Mouse (Mus musculus) forebrain, embryonic 11.5 days (tissue): Measurements from ENCODE around the gene Dock4. TPM values are rescaled to one million over a fixed set of nuclear protein-coding genes. Genes with fewer than 3 reads are reported as not detected.
A peak's percentile ranks its signal among the peaks of the same experiment; 100 is the strongest.

Experiments
- ATAC-seq: fragments of 200-750 bp; cut with Nextera tagmentation; replicated peaks from 2 replicates; pipeline ENCODE4 v1.8.0; 2017; ENCODE audit warnings: moderate TSS enrichment; ENCODE audit not compliant: low FRiP score
- DNase-seq: peaks from one replicate; pipeline ENCODE4 v3.0.0-alpha.2; 2017; ENCODE audit warnings: low spot score
- H3K27ac ChIP-seq: fragments of 300-500 bp; sonication (generic); 2 replicates; pipeline ENCODE4 v1.5.1; 2014; ENCODE audit warnings: low read depth, low read length
- H3K27me3 ChIP-seq: fragments of 300-500 bp; sonication (generic); 2 replicates; pipeline ENCODE4 v1.6.1; 2014; ENCODE audit warnings: mild to moderate bottlenecking, low read length, mixed read lengths; ENCODE audit not compliant: control insufficient read depth, insufficient read depth
- H3K36me3 ChIP-seq: fragments of 300-500 bp; sonication (generic); 2 replicates; pipeline ENCODE4 v1.6.1; 2014; ENCODE audit warnings: mild to moderate bottlenecking, low read length, moderate library complexity, mixed read lengths; ENCODE audit not compliant: control insufficient read depth, insufficient read depth
- H3K4me1 ChIP-seq: fragments of 300-500 bp; sonication (generic); replicated peaks from 2 replicates; pipeline ENCODE4 v1.6.1; 2014; ENCODE audit warnings: low read length, mixed read lengths; ENCODE audit not compliant: control insufficient read depth, insufficient read depth
- H3K4me2 ChIP-seq: fragments of 300-500 bp; sonication (generic); 2 replicates; pipeline ENCODE4 v1.6.1; 2014; ENCODE audit warnings: low read depth, mild to moderate bottlenecking, low read length, moderate library complexity, mixed read lengths; ENCODE audit not compliant: severe bottlenecking
- H3K4me3 ChIP-seq: fragments of 300-500 bp; sonication (generic); 2 replicates; pipeline ENCODE4 v1.5.1; 2014; ENCODE audit warnings: low read depth, low read length
- H3K9ac ChIP-seq: fragments of 300-500 bp; sonication (generic); 2 replicates; pipeline ENCODE4 v1.6.1; 2014; ENCODE audit warnings: low read length
- H3K9me3 ChIP-seq: fragments of 300-500 bp; sonication (generic); 2 replicates; pipeline ENCODE4 v1.6.1; 2016; ENCODE audit warnings: low read length, mixed read lengths; ENCODE audit not compliant: control insufficient read depth
- WGBS: fragments of 180-500 bp; shearing (Covaris S2); extraction: QIAGEN DNeasy Blood & Tissue Kit; methylation state at CpG from one replicate; pipeline ENCODE4 v1.1.7; 2014; 5-methylcytosine and 5-hydroxymethylcytosine counted together
- polyA plus RNA-seq: library from polyadenylated mRNA; unstranded; fragments of >200 nt; fragmentation: Nextera tagmentation; extraction: Ambion mirVana; gene quantifications from 2 replicates; pipeline ENCODE4 v1.2.1, GENCODE M21; 2014

Gene Dock4
- polyA plus RNA-seq, 1 experiment from 2014 or later, result 18.7 TPM

GRCm38 (mm10) chr12:40767258-40767816, 321.6 kb downstream of the Dock4 start:
- Histone ChIP-seq H3K9me3 (no peaks in the 10 kb centered on the region), H3K27me3 (no peaks in the 10 kb centered on the region), H3K4me2 (no peak overlapping the region), H3K36me3 (no peaks in the 10 kb centered on the region), H3K27ac (no peak overlapping the region), H3K4me1 (no peaks in the 10 kb centered on the region; the same call in 1 of the 2 replicates), H3K9ac (no peak overlapping the region), H3K4me3 (no peak overlapping the region)
- DNase-seq, result no peak
- ATAC-seq, result peak; percentile 63; the same call in 1 of the 2 replicates
- WGBS, result 65% methylated on average over 8 of the region's 8 CpGs

DNA sequence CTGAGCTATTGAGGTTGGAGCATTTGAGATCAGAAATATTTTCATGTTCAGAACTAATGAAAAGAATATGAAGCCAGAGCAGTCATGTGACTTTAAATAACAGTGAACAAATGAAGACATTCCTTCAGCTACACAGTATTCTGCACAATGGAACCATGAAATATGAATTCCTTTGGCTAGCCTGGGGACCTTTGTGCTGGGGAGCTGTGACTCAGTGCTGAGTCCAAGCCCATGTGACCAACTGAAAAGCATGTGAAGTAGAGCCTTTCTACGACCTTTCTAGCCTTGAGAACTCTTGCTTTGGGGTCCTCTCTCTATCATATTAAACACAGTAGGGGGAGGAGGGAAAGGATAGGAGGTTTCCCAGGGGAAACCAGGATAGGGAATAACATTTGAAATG, 327.3 kb downstream of the Dock4 start:
- no peak overlapping the region for H3K4me2 ChIP-seq
- H3K9ac ChIP-seq, result no peak overlapping the region
- WGBS, result 86% methylated on average over 1 of the region's 1 CpGs
- ATAC-seq, result no peak
- H3K27me3 ChIP-seq, result no peaks in the 10 kb centered on the region
- no peaks in the 10 kb centered on the region for H3K36me3 ChIP-seq
- H3K4me1 ChIP-seq, result no peaks in the 10 kb centered on the region
- H3K9me3 ChIP-seq, result no peaks in the 10 kb centered on the region
- no peak overlapping the region for H3K27ac ChIP-seq
- no peak for DNase-seq
- H3K4me3 ChIP-seq, result no peak overlapping the region

GRCm38 (mm10) chr12:40781554-40781953, 335.8 kb downstream of the Dock4 start:
- no peaks in the 10 kb centered on the region for H3K36me3 ChIP-seq
- H3K9me3 ChIP-seq, result no peaks in the 10 kb centered on the region
- H3K9ac ChIP-seq, result no peak overlapping the region
- no peak overlapping the region for H3K4me3 ChIP-seq
- no peak for ATAC-seq
- no peak overlapping the region for H3K27ac ChIP-seq
- WGBS, result 88% methylated on average over 6 of the region's 6 CpGs
- no peak overlapping the region for H3K4me2 ChIP-seq
- no peak for DNase-seq
- no peaks in the 10 kb centered on the region for H3K4me1 ChIP-seq
- no peaks in the 10 kb centered on the region for H3K27me3 ChIP-seq

DNA sequence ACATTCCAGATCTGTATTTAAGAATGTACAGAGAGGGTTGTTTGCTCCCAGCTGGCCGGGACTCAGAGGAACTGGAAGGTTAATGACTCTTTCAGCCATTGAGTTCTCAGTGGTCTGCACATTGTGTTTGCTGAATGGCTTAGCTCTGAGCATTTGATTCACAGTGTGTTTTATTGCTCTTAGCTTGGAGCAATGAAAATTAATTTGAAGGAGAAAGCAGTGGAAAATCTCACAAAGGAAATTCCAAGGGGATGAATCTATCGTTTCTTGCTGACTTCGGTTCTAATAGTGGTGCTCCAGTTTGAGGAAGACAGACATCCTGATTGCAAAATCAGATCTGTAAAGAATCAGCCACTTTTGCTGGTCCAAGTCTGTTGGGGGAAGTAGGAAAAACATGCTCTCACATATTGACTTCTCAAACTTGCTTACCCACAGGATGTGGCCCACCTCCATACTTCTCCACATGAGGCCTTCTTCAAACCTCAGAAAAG, 342.9 kb downstream of the Dock4 start:
- no peak overlapping the region for H3K9ac ChIP-seq
- no peak overlapping the region for H3K4me2 ChIP-seq
- H3K36me3 ChIP-seq, result no peaks in the 10 kb centered on the region
- WGBS, result 18% methylated on average over 3 of the region's 3 CpGs
- H3K4me1 ChIP-seq, result peaks cover 10% of the 10 kb centered on the region; the same call in 1 of the 2 replicates
- DNase-seq (no peak), ATAC-seq (no peak)
- H3K27ac ChIP-seq, result no peak overlapping the region
- H3K27me3 ChIP-seq, result no peaks in the 10 kb centered on the region
- H3K4me3 ChIP-seq, result no peak overlapping the region
- H3K9me3 ChIP-seq, result no peaks in the 10 kb centered on the region

DNA sequence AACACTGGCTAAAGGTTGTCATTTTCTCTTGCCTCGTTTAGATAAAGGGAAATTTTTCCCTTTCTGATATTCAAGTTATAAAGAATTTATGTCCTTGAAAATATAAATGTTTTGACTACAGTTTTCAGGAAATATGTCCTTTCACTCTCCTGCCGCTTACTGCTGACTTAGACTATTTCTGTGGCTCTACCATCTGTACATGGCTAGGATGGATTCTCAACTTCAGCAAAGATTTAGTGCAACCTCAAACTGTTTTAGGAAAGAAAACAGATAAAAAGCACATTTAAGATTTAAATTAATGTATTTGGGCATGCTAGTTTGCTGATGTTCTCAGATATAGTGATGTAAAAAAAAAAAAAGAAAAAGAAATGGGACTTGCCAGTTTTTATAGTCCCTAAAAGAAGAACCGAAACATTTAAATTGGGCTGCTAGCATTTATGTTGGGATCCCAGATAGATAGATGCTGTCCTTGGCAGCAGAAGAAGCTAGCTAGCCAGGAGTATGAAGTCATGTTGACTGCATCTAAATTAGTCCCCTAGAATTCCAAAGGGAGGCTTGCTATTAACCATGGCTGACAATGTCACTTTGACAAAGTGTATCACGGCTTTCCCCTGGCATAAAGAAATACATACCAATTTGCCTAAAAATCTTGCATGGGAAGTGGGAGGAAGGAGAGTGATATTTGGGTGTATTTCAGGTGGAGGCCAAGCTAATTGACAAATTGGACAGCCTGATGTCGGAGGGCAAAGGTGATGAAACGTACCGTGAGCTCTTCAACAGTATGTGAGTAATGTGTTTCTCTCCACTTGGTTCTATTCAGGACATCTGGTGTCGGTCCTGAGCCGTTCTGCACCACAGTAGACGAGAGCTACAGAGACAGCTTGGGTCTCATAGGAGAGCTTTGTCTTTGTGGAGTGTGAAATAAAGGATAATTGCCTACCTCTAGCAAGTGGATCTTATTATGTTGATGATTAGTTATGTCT, 343.9 kb downstream of the Dock4 start:
- peak; percentile 70 for ATAC-seq
- H3K4me3 ChIP-seq, result no peak overlapping the region
- no peaks in the 10 kb centered on the region for H3K27me3 ChIP-seq
- no peaks in the 10 kb centered on the region for H3K36me3 ChIP-seq
- peaks cover 10% of the 10 kb centered on the region; the same call in 1 of the 2 replicates for H3K4me1 ChIP-seq
- 50% methylated on average over 10 of the region's 10 CpGs for WGBS
- no peak overlapping the region for H3K9ac ChIP-seq
- no peaks in the 10 kb centered on the region for H3K9me3 ChIP-seq
- DNase-seq, result no peak
- H3K4me2 ChIP-seq, result no peak overlapping the region
- H3K27ac ChIP-seq, result no peak overlapping the region

- no peak for ATAC-seq
- no peak overlapping the region for H3K4me2 ChIP-seq
- H3K4me3 ChIP-seq, result no peak overlapping the region
- H3K4me1 ChIP-seq, result peaks cover 10% of the 10 kb centered on the region; the same call in 1 of the 2 replicates
- no peaks in the 10 kb centered on the region for H3K36me3 ChIP-seq
- H3K9ac ChIP-seq, result no peak overlapping the region
- H3K27me3 ChIP-seq, result no peaks in the 10 kb centered on the region
- DNase-seq, result no peak
- 48% methylated on average over 5 of the region's 5 CpGs for WGBS
- H3K9me3 ChIP-seq, result no peaks in the 10 kb centered on the region
- no peak overlapping the region for H3K27ac ChIP-seq
Measured at GRCm38 (mm10) chr12:40791221-40791620, 345.5 kb downstream of the Dock4 start.

DNA sequence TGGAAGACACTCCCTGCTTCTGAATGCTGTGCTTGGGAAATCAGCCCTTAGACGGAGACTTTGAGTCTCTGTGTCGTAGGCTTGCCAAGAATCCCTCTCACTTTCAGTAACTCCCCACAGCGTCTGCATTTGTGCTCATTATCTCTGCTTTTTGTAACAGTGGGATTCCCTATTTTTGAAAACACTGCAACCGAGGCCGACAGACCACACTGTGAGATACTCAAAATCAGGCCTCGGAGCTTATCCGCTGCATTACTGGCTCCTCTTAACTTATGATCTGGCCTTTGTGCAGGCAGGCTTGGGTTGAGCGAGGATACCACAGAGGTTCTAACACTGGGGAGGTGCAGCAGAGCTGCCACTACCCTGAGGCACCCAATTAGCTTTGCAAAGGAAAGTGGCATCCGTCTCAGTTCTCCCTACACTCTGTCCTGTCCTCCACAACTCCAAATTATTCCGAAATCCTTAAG, 346.5 kb downstream of the Dock4 start:
- DNase-seq (peak; percentile 57), ATAC-seq (peak; percentile 57)

DNA sequence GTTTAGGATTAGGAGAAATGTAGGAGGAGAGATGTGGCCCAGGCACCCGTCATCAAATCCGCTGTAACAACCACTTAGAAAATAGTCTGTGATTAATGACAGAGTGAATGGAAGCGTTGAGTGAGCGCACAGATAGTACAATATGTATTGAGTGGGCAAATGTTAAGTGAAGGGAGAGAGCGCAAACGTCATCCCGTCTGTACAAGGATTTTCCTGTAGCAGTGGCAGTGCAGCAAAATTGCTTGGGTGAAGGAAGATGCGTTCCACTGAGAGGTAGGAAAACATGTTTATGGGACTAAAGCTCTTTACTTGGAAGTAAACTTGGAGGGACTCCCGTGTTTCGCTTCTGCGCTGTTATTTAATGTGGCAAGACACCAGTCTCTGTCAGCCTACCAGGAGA, 348.3 kb downstream of the Dock4 start:
- Histone ChIP-seq H3K27ac (no peak overlapping the region), H3K36me3 (no peaks in the 10 kb centered on the region), H3K4me1 (peaks cover 11% of the 10 kb centered on the region; the same call in 1 of the 2 replicates), H3K9ac (no peak overlapping the region), H3K4me2 (no peak overlapping the region), H3K9me3 (no peaks in the 10 kb centered on the region), H3K4me3 (no peak overlapping the region), H3K27me3 (no peaks in the 10 kb centered on the region)
- DNase-seq, result no peak
- 80% methylated on average over 11 of the region's 11 CpGs for WGBS
- ATAC-seq, result no peak

More for the DNA sequence above, 346.5 kb downstream of the Dock4 start:
- no peak overlapping the region for H3K9ac ChIP-seq
- 0 out of 2 replicates have a peak overlapping the region, but pooled peaks have one; percentile 6 for H3K27ac ChIP-seq
- H3K4me2 ChIP-seq, result peak overlapping the region; percentile 11; the same call in 1 of the 2 replicates
- 10% methylated on average over 10 of the region's 10 CpGs for WGBS
- no peaks in the 10 kb centered on the region for H3K36me3 ChIP-seq
- H3K4me1 ChIP-seq, result peaks cover 10% of the 10 kb centered on the region; the same call in 1 of the 2 replicates
- no peaks in the 10 kb centered on the region for H3K27me3 ChIP-seq
- H3K4me3 ChIP-seq, result no peak overlapping the region
- H3K9me3 ChIP-seq, result no peaks in the 10 kb centered on the region
